In genomic region chr3:66980111-66980975, GRCm38 (mm10) we compare ENCODE assay signal across 8 mouse cellular contexts. TPM values are rescaled to one million over a fixed set of nuclear protein-coding genes. Genes with fewer than 3 reads are reported as not detected.
DNase-seq lines count a peak whose midpoint lies in the region; ATAC-seq and TF ChIP-seq lines count a peak whose summit lies in the region.

No protein-coding gene starts in this region.

- TF ChIP-seq POLR2A in spleen, adult 2 months (IDR thresholded peaks at IDR 0.05; ENCODE audit: low read depth, low read length), result no peak
- no peak for TF ChIP-seq POLR2A in limb, embryonic 14.5 days (IDR thresholded peaks at IDR 0.05; ENCODE audit: borderline replicate concordance, extremely low read depth, insufficient read depth, insufficient read length)

- peaks cover 39% of the 10 kb centered on the region for H3K27me3 ChIP-seq in spleen, adult 2 months (ENCODE audit: control insufficient read depth, insufficient read depth, low read length)
- H3K27me3 ChIP-seq in forebrain, embryonic 15.5 days, result peaks cover 71% of the 10 kb centered on the region
- H3K27me3 ChIP-seq in limb, embryonic 14.5 days (ENCODE audit: control insufficient read depth, insufficient read depth, low read length), result peaks cover 59% of the 10 kb centered on the region
- peaks cover 53% of the 10 kb centered on the region for H3K27me3 ChIP-seq in stomach, embryonic 14.5 days (ENCODE audit: control insufficient read depth, insufficient read depth, low read length)

- no peak; the same call in 1 of the 2 replicates for ATAC-seq in forebrain, embryonic 15.5 days (replicated peaks)
- no peak for ATAC-seq in limb, embryonic 14.5 days (ENCODE audit: low FRiP score, low read depth)
- ATAC-seq in stomach, embryonic 14.5 days (ENCODE audit: insufficient number of reproducible peaks, insufficient read depth, low FRiP score, low read depth), result no peak

- no peak for TF ChIP-seq CTCF in spleen, adult 2 months (IDR thresholded peaks at IDR 0.05; ENCODE audit: extremely low read depth, insufficient read depth, insufficient read length, insufficient replicate concordance)

- H3K4me3 ChIP-seq in spleen, adult 2 months (ENCODE audit: extremely low read depth, insufficient read depth, insufficient read length), result peak overlapping the region; percentile 55; the same call in 1 of the 2 replicates
- H3K4me3 ChIP-seq in forebrain, embryonic 15.5 days, result peak overlapping the region; percentile 41
- H3K4me3 ChIP-seq in limb, embryonic 14.5 days (replicated peaks; ENCODE audit: low read length), result peak overlapping the region; percentile 66
- H3K4me3 ChIP-seq in stomach, embryonic 14.5 days (ENCODE audit: low read depth, low read length), result peak overlapping the region; percentile 41

- no peak for DNase-seq in spleen, adult 2 months (ENCODE audit: low read depth in 1 of 2, low spot score in 2 of 2)
- DNase-seq in spleen, postnatal 10 days (ENCODE audit: low spot score in 2 of 2), result no peak
- no peak for DNase-seq in limb, embryonic 14.5 days (ENCODE audit: low spot score)
- no peak for DNase-seq in layer of hippocampus, adult 18-20 months (ENCODE audit: low spot score in 2 of 2)
- DNase-seq in frontal cortex, postnatal 25 days (ENCODE audit: low spot score in 2 of 2), result no peak
- no peak for DNase-seq in right cerebral cortex, postnatal 4 days

- no peaks in the 10 kb centered on the region for H3K9me3 ChIP-seq in forebrain, embryonic 15.5 days
- H3K9me3 ChIP-seq in limb, embryonic 14.5 days (ENCODE audit: control insufficient read depth, low read length), result no peaks in the 10 kb centered on the region
- no peaks in the 10 kb centered on the region for H3K9me3 ChIP-seq in stomach, embryonic 14.5 days (ENCODE audit: control insufficient read depth, low read depth, low read length)

- no peak overlapping the region for H3K9ac ChIP-seq in forebrain, embryonic 15.5 days (replicated peaks)
- H3K9ac ChIP-seq in limb, embryonic 14.5 days (ENCODE audit: low read depth, low read length, severe bottlenecking), result peak overlapping the region; percentile 91
- H3K9ac ChIP-seq in stomach, embryonic 14.5 days (replicated peaks; ENCODE audit: low read depth, low read length), result no peak overlapping the region

- WGBS in spleen, adult 2 months, result 8% methylated on average over 29 of the region's 29 CpGs
- WGBS in forebrain, embryonic 15.5 days, result 2% methylated on average over 29 of the region's 29 CpGs
- 1% methylated on average over 29 of the region's 29 CpGs for WGBS in limb, embryonic 14.5 days
- WGBS in stomach, embryonic 14.5 days, result 4% methylated on average over 28 of the region's 29 CpGs

- peak overlapping the region; percentile 63 for H3K4me2 ChIP-seq in forebrain, embryonic 15.5 days (replicated peaks)
- H3K4me2 ChIP-seq in limb, embryonic 14.5 days (replicated peaks; ENCODE audit: low read depth, low read length, severe bottlenecking), result peak overlapping the region; percentile 67
- H3K4me2 ChIP-seq in stomach, embryonic 14.5 days (replicated peaks; ENCODE audit: low read depth, low read length), result peak overlapping the region; percentile 78

- H3K36me3 ChIP-seq in spleen, adult 2 months (ENCODE audit: control insufficient read depth, insufficient read depth, low read length), result no peaks in the 10 kb centered on the region
- H3K36me3 ChIP-seq in forebrain, embryonic 15.5 days, result no peaks in the 10 kb centered on the region
- H3K36me3 ChIP-seq in limb, embryonic 14.5 days (ENCODE audit: control insufficient read depth, insufficient read depth, low read length), result 0 out of 2 replicates have a peak, but pooled peaks cover under 1% of the 10 kb centered on the region
- no peaks in the 10 kb centered on the region for H3K36me3 ChIP-seq in stomach, embryonic 14.5 days (ENCODE audit: control insufficient read depth, insufficient read depth, low read length)

- no peak overlapping the region for H3K27ac ChIP-seq in spleen, adult 2 months (ENCODE audit: insufficient read depth, low read length)
- H3K27ac ChIP-seq in forebrain, embryonic 15.5 days (replicated peaks), result no peak overlapping the region
- H3K27ac ChIP-seq in limb, embryonic 14.5 days (replicated peaks; ENCODE audit: low read depth, low read length), result peak overlapping the region; percentile 96
- H3K27ac ChIP-seq in stomach, embryonic 14.5 days (ENCODE audit: low read length), result no peak overlapping the region

- H3K4me1 ChIP-seq in spleen, adult 2 months (ENCODE audit: control insufficient read depth, insufficient read depth, insufficient read length), result peaks cover 8% of the 10 kb centered on the region
- H3K4me1 ChIP-seq in forebrain, embryonic 15.5 days, result peaks cover 26% of the 10 kb centered on the region
- H3K4me1 ChIP-seq in limb, embryonic 14.5 days (ENCODE audit: control insufficient read depth, insufficient read depth, low read length), result 0 out of 2 replicates have a peak, but pooled peaks cover 3% of the 10 kb centered on the region
- peaks cover 5% of the 10 kb centered on the region; the same call in 1 of the 2 replicates for H3K4me1 ChIP-seq in stomach, embryonic 14.5 days (ENCODE audit: control insufficient read depth, insufficient read depth, low read length)

RNA-seq across cellular contexts. Expression of gene Rsrc1, which starts 0.8 kb away (rescaled TPM):
- 2.1 and 2.2 TPM in 2 replicates for polyA plus RNA-seq in spleen, adult 2 months (2012; rRNA removed)
- 27.2 and 27.6 TPM in 2 replicates for polyA plus RNA-seq in forebrain, embryonic 15.5 days (2015; fragmentation: Nextera tagmentation; extraction: Ambion mirVana)
- polyA plus RNA-seq in limb, embryonic 14.5 days (2012; rRNA removed), result 17.1 and 22.9 TPM in 2 replicates
- polyA plus RNA-seq in limb, embryonic 14.5 days (2014; fragmentation: Nextera tagmentation; extraction: Ambion mirVana), result 41.8 and 41.9 TPM in 2 replicates
- 37.0 and 39.8 TPM in 2 replicates for polyA plus RNA-seq in stomach, embryonic 14.5 days (2014; fragmentation: Nextera tagmentation; extraction: Ambion mirVana)
- 10 to 100 TPM; 40.7 to 42.0 TPM for total RNA-seq in layer of hippocampus, adult 18-20 months (2021)

RNA-seq across cellular contexts. Expression of gene Shox2, which starts 1.2 kb away (rescaled TPM):
- not detected in 2 replicates for polyA plus RNA-seq in spleen, adult 2 months (2012; rRNA removed)
- 2.7 and 2.8 TPM in 2 replicates for polyA plus RNA-seq in forebrain, embryonic 15.5 days (2015; fragmentation: Nextera tagmentation; extraction: Ambion mirVana)
- 58.8 and 83.5 TPM in 2 replicates for polyA plus RNA-seq in limb, embryonic 14.5 days (2012; rRNA removed)
- 36.5 and 41.5 TPM in 2 replicates for polyA plus RNA-seq in limb, embryonic 14.5 days (2014; fragmentation: Nextera tagmentation; extraction: Ambion mirVana)
- polyA plus RNA-seq in stomach, embryonic 14.5 days (2014; fragmentation: Nextera tagmentation; extraction: Ambion mirVana), result not detected in 2 replicates
- total RNA-seq in layer of hippocampus, adult 18-20 months (2021), result under 1 TPM; 0.20 to 0.94 TPM
